Mouse (Mus musculus): ENCODE measurements around the gene Tmem135. TPM values are rescaled to one million over a fixed set of nuclear protein-coding genes. Genes with fewer than 3 reads are reported as not detected.

Gene Tmem135
- total and polyA plus RNA-seq, 3 experiments: 7.4 to 33.9 TPM; not detected in 1

DNA sequence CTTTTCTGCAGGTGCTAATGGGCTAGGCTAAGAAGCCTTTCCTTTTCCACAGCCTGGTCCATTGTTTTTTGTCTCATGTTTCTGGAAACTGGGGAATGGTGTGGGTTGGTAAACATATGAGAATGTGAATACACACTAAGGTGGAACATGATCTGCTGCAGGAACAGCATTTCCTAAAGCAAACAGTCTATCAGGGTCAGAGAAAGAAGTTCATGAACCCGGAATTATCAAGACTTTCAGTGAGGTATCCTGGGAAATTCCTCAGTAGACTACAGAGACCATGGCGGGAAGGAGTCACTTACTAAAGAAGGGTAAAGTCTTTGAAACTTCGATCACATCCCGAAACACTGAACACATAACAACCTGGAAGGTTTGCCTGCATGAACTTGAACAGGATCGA, 32.4 kb upstream of the Tmem135 start:
- H3K27me3 ChIP-seq (ENCODE audit: control insufficient read depth in 1 of 2, insufficient read depth in 2 of 2, low read length in 2 of 2): no peaks in the 10 kb centered on the region; a peak in 1 of 4 replicates
- no peaks in the 10 kb centered on the region for H3K9me3 ChIP-seq (replicated peaks; ENCODE audit: insufficient read depth, low read length)
- no peaks in the 10 kb centered on the region for H3K4me1 ChIP-seq (ENCODE audit: control insufficient read depth in 1 of 2, insufficient read depth in 2 of 2, low read length in 2 of 2)
- no peak overlapping the region for H3K4me3 ChIP-seq (ENCODE audit: control insufficient read depth in 1 of 2, insufficient read depth in 1 of 2, low read depth in 2 of 2, low read length in 2 of 2)
- H3K36me3 ChIP-seq (ENCODE audit: control insufficient read depth in 1 of 2, insufficient read depth in 2 of 2, low read length in 2 of 2): no peaks in the 10 kb centered on the region
- H3K79me2 ChIP-seq (ENCODE audit: control insufficient read depth, insufficient read depth, low read length, poor library complexity): no peaks in the 10 kb centered on the region
- TF ChIP-seq ZKSCAN1 (IDR thresholded peaks at IDR 0.05; ENCODE audit: low read depth, low read length): no peak
- H3K9ac ChIP-seq (ENCODE audit: control insufficient read depth, low read depth, low read length, poor library complexity, severe bottlenecking): no peak overlapping the region
- no peak overlapping the region for H3K27ac ChIP-seq (ENCODE audit: control insufficient read depth, low read depth, low read length)
- DNase-seq (ENCODE audit: low read depth, low spot score): no peak

- no peak overlapping the region for H3K27ac ChIP-seq (ENCODE audit: control insufficient read depth, low read depth, low read length)
- no peaks in the 10 kb centered on the region for H3K4me1 ChIP-seq (ENCODE audit: control insufficient read depth in 1 of 2, insufficient read depth in 2 of 2, low read length in 2 of 2)
- no peaks in the 10 kb centered on the region for H3K79me2 ChIP-seq (ENCODE audit: control insufficient read depth, insufficient read depth, low read length, poor library complexity)
- H3K4me3 ChIP-seq (ENCODE audit: control insufficient read depth in 1 of 2, insufficient read depth in 1 of 2, low read depth in 2 of 2, low read length in 2 of 2): no peak overlapping the region
- no peak for TF ChIP-seq MYC (IDR thresholded peaks at IDR 0.05; ENCODE audit: low read depth, low read length)
- no peak for TF ChIP-seq CHD2 (IDR thresholded peaks at IDR 0.05; ENCODE audit: low read length)
- TF ChIP-seq ZC3H11A (IDR thresholded peaks at IDR 0.05; ENCODE audit: low read depth, low read length): no peak
- TF ChIP-seq USF2 (IDR thresholded peaks at IDR 0.05; ENCODE audit: borderline replicate concordance in 1 of 2, insufficient read depth in 1 of 2, low read depth in 1 of 2, low read length in 2 of 2): no peak
- TF ChIP-seq E2F4 (IDR thresholded peaks at IDR 0.05; ENCODE audit: borderline replicate concordance, low read depth, low read length): no peak
- no peak for TF ChIP-seq JUND (IDR thresholded peaks at IDR 0.05; ENCODE audit: low read depth, low read length)
- no peaks in the 10 kb centered on the region for H3K9me3 ChIP-seq (replicated peaks; ENCODE audit: insufficient read depth, low read length)
- H3K36me3 ChIP-seq (ENCODE audit: control insufficient read depth in 1 of 2, insufficient read depth in 2 of 2, low read length in 2 of 2): no peaks in the 10 kb centered on the region
- DNase-seq (ENCODE audit: low read depth, low spot score): no peak
- no peaks in the 10 kb centered on the region; a peak in 1 of 4 replicates for H3K27me3 ChIP-seq (ENCODE audit: control insufficient read depth in 1 of 2, insufficient read depth in 2 of 2, low read length in 2 of 2)
- no peak overlapping the region for H3K9ac ChIP-seq (ENCODE audit: control insufficient read depth, low read depth, low read length, poor library complexity, severe bottlenecking)
Measured at GRCm38 (mm10) chr7:89433893-89434616, 30.0 kb upstream of the Tmem135 start.

DNA sequence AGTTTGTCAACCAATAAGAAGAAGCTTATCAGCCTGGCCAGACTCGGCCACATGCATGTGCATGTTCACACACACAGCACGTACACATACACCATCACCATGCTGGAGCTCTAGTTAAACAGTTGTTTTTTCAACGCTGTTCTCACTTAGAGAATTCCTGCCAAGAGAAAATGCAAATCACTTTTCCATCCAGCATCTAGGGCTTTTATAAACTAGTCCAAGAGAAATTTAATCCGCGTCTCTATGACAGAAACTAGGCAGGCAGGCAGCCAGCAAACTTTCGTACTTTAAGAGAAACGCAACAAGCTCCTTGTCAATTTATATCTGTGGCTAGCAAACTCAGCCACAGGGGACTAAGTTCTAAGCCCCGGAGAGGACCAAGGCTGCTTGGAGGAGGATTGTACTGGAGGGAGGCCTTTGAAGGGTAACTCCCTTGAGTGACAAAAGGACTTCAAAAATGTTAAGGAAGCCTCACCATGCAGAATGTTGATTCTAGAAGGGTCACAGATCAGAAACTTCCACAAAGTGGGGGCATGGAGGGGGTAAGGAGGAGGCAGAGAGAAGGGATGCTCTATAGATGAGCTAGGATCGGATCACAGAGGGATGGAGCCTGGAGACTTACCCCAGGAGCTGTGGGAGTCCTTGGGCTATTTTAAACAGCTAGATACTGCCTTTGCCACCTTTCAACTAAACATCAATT, 29.3 kb upstream of the Tmem135 start:
- TF ChIP-seq MAFK (IDR thresholded peaks at IDR 0.05; ENCODE audit: borderline replicate concordance, low read depth, low read length) (no peak), TBP (IDR thresholded peaks at IDR 0.05; ENCODE audit: low read depth, low read length) (no peak), POLR2A (IDR thresholded peaks at IDR 0.05; ENCODE audit: control insufficient read depth in 1 of 2, insufficient read depth in 1 of 2, low read depth in 1 of 2, low read length in 2 of 2, poor library complexity in 1 of 2) (no peak), JUND (IDR thresholded peaks at IDR 0.05; ENCODE audit: low read depth, low read length) (no peak), ZKSCAN1 (IDR thresholded peaks at IDR 0.05; ENCODE audit: low read depth, low read length) (no peak), EP300 (IDR thresholded peaks at IDR 0.05; ENCODE audit: low read depth in 1 of 2, low read length in 2 of 2) (no peak), CTCF (IDR thresholded peaks at IDR 0.05 in 2 of 3, conservative IDR thresholded peaks at IDR 0.05 in 1 of 3; ENCODE audit: control insufficient read depth in 1 of 3, insufficient read depth in 1 of 3, low read depth in 2 of 3, low read length in 3 of 3, poor library complexity in 1 of 3, severe bottlenecking in 1 of 3) (no peak), NELFE (IDR thresholded peaks at IDR 0.05; ENCODE audit: low read depth, low read length) (no peak), BHLHE40 (IDR thresholded peaks at IDR 0.05; ENCODE audit: borderline replicate concordance, low read depth, low read length) (no peak), ZNF384 (IDR thresholded peaks at IDR 0.05; ENCODE audit: low read depth, low read length) (no peak), GATA1 (IDR thresholded peaks at IDR 0.05; ENCODE audit: low read depth, low read length) (no peak), MAZ (IDR thresholded peaks at IDR 0.05; ENCODE audit: low read depth, low read length) (no peak), POLR2AphosphoS5 (IDR thresholded peaks at IDR 0.05; ENCODE audit: borderline replicate concordance, low read depth, low read length) (no peak), SIN3A (IDR thresholded peaks at IDR 0.05; ENCODE audit: low read length) (no peak), E2F4 (IDR thresholded peaks at IDR 0.05; ENCODE audit: borderline replicate concordance, low read depth, low read length) (no peak)
- Histone ChIP-seq H3K36me3 (ENCODE audit: control insufficient read depth in 1 of 2, insufficient read depth in 2 of 2, low read length in 2 of 2) (no peaks in the 10 kb centered on the region), H3K4me1 (ENCODE audit: control insufficient read depth in 1 of 2, insufficient read depth in 2 of 2, low read length in 2 of 2) (no peaks in the 10 kb centered on the region), H3K4me3 (ENCODE audit: control insufficient read depth in 1 of 2, insufficient read depth in 1 of 2, low read depth in 2 of 2, low read length in 2 of 2) (no peak overlapping the region), H3K79me2 (ENCODE audit: control insufficient read depth, insufficient read depth, low read length, poor library complexity) (no peaks in the 10 kb centered on the region), H3K27me3 (ENCODE audit: control insufficient read depth in 1 of 2, insufficient read depth in 2 of 2, low read length in 2 of 2) (no peaks in the 10 kb centered on the region; a peak in 1 of 4 replicates), H3K9ac (ENCODE audit: control insufficient read depth, low read depth, low read length, poor library complexity, severe bottlenecking) (no peak overlapping the region), H3K9me3 (replicated peaks; ENCODE audit: insufficient read depth, low read length) (no peaks in the 10 kb centered on the region), H3K27ac (ENCODE audit: control insufficient read depth, low read depth, low read length) (no peak overlapping the region)
- DNase-seq (ENCODE audit: low read depth, low spot score): no peak
